Mouse (Mus musculus) cerebellum, adult 2 months (tissue): ENCODE data around the gene Cntrob.
A peak's percentile ranks its signal among the peaks of the same experiment; 100 is the strongest.

Experiments
- CTCF ChIP-seq: fragments of 200-500 bp; IDR thresholded peaks from 2 replicates; pipeline ENCODE4 v1.5.1; 2011; ENCODE audit warnings: low read depth, mild to moderate bottlenecking, control low read depth, low read length, moderate library complexity, borderline replicate concordance; ENCODE audit not compliant: insufficient read depth
- POLR2A ChIP-seq: fragments of 200-500 bp; IDR thresholded peaks from 2 replicates; pipeline ENCODE4 v1.6.1; 2011; ENCODE audit warnings: low read length, control low read depth, borderline replicate concordance; ENCODE audit not compliant: insufficient read depth

- peak; percentile 69 for TF ChIP-seq CTCF
- TF ChIP-seq POLR2A = no peak
These were observed 54.0 kb downstream of the Cntrob start for GRCm38 (mm10) chr11:69269575-69269974.
